ENCODE assay signal across 14 mouse cellular contexts in the genomic region with DNA sequence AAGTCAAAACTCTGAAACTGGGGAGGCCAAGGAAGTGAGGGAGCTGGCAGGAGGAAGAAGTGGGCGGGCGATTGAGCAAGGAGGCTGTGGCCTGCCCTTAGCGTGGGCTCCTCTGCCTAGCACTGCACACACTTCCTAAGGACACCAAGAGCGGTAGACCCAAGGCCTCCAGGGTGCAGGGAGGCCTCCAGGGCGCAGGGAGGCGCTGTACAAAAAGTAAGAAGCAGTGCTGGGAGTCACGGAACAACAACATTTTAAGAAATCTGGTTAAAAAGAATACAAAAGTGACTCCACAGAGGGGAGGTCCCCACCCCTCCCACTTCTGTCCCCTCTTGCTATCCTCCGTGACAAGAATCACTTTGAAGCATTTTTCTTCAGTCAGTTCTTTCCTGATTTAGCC.
"Had no signal": no experiment of that assay in that cellular context is flagged by ENCODE, and none has a peak within 500 bp of the region (broad histone marks: within the 10 kb centered on the region; RNA-seq: fewer than 3 reads in every experiment).

No protein-coding gene starts in this region.

- H3K4me3 ChIP-seq: intestine, embryonic 15.5 days; left cerebral cortex, adult 2 months; limb, embryonic 10.5 days; lung, embryonic 15.5 days; neural tube, embryonic 12.5 days had no signal

- H3K27me3 ChIP-seq: intestine, embryonic 15.5 days; lung, embryonic 15.5 days; neural tube, embryonic 12.5 days had no signal

- H3K4me1 ChIP-seq: intestine, embryonic 15.5 days; limb, embryonic 10.5 days; lung, embryonic 15.5 days; neural tube, embryonic 12.5 days had no signal

- H3K27ac ChIP-seq: intestine, embryonic 15.5 days; left cerebral cortex, adult 2 months; limb, embryonic 10.5 days; lung, embryonic 15.5 days; macrophage; neural tube, embryonic 12.5 days had no signal

- DNase-seq: kidney, adult 18-20 months; kidney, postnatal 10 days; lung, postnatal 14 days; midbrain, embryonic 14.5 days; retina, postnatal 1 day; right cerebral cortex, postnatal 4 days; spleen, adult 18-20 months; thymus, postnatal 4 days had no signal

- H3K36me3 ChIP-seq: intestine, embryonic 15.5 days; limb, embryonic 10.5 days; lung, embryonic 15.5 days; neural tube, embryonic 12.5 days had no signal
